Mouse (Mus musculus) cerebellum, adult 2 months (tissue): ENCODE data around the gene C8b.

Source experiments
- CTCF ChIP-seq: fragments of 200-500 bp; IDR thresholded peaks from 2 replicates; pipeline ENCODE4 v1.5.1; 2011; ENCODE audit warnings: low read depth, mild to moderate bottlenecking, control low read depth, low read length, moderate library complexity, borderline replicate concordance; ENCODE audit not compliant: insufficient read depth
- POLR2A ChIP-seq: fragments of 200-500 bp; IDR thresholded peaks from 2 replicates; pipeline ENCODE4 v1.6.1; 2011; ENCODE audit warnings: low read length, control low read depth, borderline replicate concordance; ENCODE audit not compliant: insufficient read depth

DNA sequence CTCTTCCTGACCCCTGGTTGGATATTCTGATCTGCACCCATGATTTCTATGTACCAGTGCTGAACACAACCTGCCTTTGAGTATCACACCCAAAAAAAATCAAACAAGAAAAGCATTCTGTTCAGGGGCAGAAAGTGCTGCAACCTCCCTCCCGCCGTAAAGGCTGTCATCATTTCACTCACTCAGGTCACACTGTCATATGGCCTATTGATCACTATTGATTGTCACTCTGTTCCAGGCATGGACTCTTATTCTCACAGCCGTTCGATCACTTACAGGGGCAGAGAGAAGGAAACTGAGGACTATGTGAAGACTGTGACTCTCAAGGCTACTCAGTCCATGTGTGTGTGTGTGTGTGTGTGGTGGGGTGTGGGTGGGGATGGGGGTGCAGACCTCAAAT is 2.1 kb downstream of the C8b start:
- TF ChIP-seq CTCF (no peak), POLR2A (no peak)
